Mouse (Mus musculus) C2C12 (cell line): ENCODE measurements around the gene Eif4e1b. TPM values are rescaled to one million over a fixed set of nuclear protein-coding genes. Genes with fewer than 3 reads are reported as not detected.

Source experiments
- H3K27me3 ChIP-seq: one replicate; pipeline ENCODE4 v1.6.1; 2011; ENCODE audit not compliant: control insufficient read depth, insufficient read depth, insufficient read length
- H3K36me3 ChIP-seq: one replicate; pipeline ENCODE4 v1.6.1; 2011; ENCODE audit not compliant: control insufficient read depth, insufficient read depth
- H3K4me3 ChIP-seq: one replicate; pipeline ENCODE4 v1.5.1; 2011; ENCODE audit warnings: mild to moderate bottlenecking, control low read depth; ENCODE audit not compliant: poor library complexity, insufficient read depth, severe bottlenecking
- H3K79me2 ChIP-seq: one replicate; pipeline ENCODE4 v1.6.1; 2011; ENCODE audit not compliant: control insufficient read depth, insufficient read depth
- H3K79me3 ChIP-seq: one replicate; pipeline ENCODE4 v1.6.1; 2011; ENCODE audit warnings: low read depth, control low read depth
- H3ac ChIP-seq: one replicate; pipeline ENCODE3; 2011; ENCODE audit warnings: low read depth; ENCODE audit not compliant: control insufficient read depth, insufficient read length
- CEBPB ChIP-seq: IDR thresholded peaks from one replicate; pipeline ENCODE4 v1.6.1; 2011; ENCODE audit warnings: low read depth, mild to moderate bottlenecking, control low read depth, moderate library complexity
- CTCF ChIP-seq: IDR thresholded peaks from one replicate; pipeline ENCODE4 v1.5.1; 2011; ENCODE audit not compliant: control insufficient read depth, insufficient read depth, insufficient read length
- FOSL1 ChIP-seq: IDR thresholded peaks from one replicate; pipeline ENCODE4 v1.8.0; 2011; ENCODE audit warnings: mild to moderate bottlenecking, low read length; ENCODE audit not compliant: poor library complexity, insufficient read depth, severe bottlenecking
- MAX ChIP-seq: IDR thresholded peaks from one replicate; pipeline ENCODE4 v1.6.1; 2011; ENCODE audit warnings: mild to moderate bottlenecking, control low read depth
- MYOD1 ChIP-seq: IDR thresholded peaks from one replicate; pipeline ENCODE4 v1.6.1; 2011; ENCODE audit warnings: low read depth; ENCODE audit not compliant: control insufficient read depth, insufficient read length
- MYOG ChIP-seq: IDR thresholded peaks from one replicate; pipeline ENCODE4 v1.6.1; 2011; ENCODE audit not compliant: control insufficient read depth, insufficient read length; ENCODE audit errors: extremely low read depth
- USF1 ChIP-seq: IDR thresholded peaks from one replicate; pipeline ENCODE4 v1.6.1; 2011; ENCODE audit warnings: low read depth, mild to moderate bottlenecking, control low read depth, moderate library complexity
- polyA plus RNA-seq: library from polyadenylated mRNA; unstranded; fragments of >200 nt; fragmentation: generic; extraction: Trizol; gene quantifications from one replicate; pipeline ENCODE4 v1.2.1, GENCODE M21; 2012; ENCODE audit warnings: missing spikeins

Gene Eif4e1b
- polyA plus RNA-seq, 1 experiment = not detected

DNA sequence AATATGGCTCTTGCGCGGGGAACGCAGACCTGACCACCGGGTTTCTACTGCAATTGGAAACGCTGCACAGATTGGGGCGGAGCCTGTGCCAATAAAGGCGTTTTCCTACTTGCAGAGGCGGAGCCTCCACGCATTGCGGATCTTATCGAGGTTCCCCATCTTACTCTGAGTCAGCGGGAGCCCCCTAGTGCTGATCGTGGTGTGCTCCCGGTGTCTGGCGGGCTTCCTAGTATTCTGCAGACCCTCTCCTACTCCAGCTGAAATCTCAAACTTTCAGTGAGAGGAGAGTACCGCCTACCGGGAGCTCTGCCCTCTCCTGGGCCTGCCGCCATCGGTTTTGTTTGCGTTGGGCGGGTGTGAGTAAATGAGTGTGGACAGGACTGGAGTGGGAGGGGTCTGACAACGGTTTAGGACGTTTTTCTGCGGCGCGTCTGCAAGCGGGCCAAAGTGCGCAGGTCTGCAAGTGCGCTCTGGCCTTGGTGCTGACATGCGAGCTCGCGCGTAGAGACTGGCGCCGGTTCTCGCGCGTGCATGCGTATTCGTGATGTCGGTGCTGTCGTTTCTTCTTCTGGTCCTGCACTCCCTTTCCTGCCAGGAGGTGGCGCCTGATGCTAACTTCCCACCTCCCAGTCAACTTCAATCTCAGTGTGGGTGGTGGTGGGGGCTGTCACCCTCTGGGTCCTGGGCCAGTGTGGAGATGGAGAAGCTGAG, 25.6 kb upstream of the Eif4e1b start:
- TF ChIP-seq MYOG = no peak
- TF ChIP-seq MAX = peak; percentile 33
- peak; percentile 71 for TF ChIP-seq CTCF
- TF ChIP-seq FOSL1 = no peak
- Histone ChIP-seq H3ac (no peak overlapping the region), H3K27me3 (peaks cover 40% of the 10 kb centered on the region), H3K36me3 (no peaks in the 10 kb centered on the region), H3K79me2 (no peaks in the 10 kb centered on the region), H3K4me3 (no peak overlapping the region), H3K79me3 (no peaks in the 10 kb centered on the region)

- Histone ChIP-seq H3ac (no peak overlapping the region), H3K4me3 (no peak overlapping the region), H3K27me3 (peaks cover 48% of the 10 kb centered on the region), H3K79me2 (no peaks in the 10 kb centered on the region), H3K36me3 (no peaks in the 10 kb centered on the region), H3K79me3 (no peaks in the 10 kb centered on the region)
- TF ChIP-seq USF1 (no peak), FOSL1 (no peak), CTCF (no peak), MYOG (no peak), MYOD1 (no peak), CEBPB (no peak), MAX (no peak)
These were observed 24.9 kb upstream of the Eif4e1b start for GRCm38 (mm10) chr13:54758756-54759470.

DNA sequence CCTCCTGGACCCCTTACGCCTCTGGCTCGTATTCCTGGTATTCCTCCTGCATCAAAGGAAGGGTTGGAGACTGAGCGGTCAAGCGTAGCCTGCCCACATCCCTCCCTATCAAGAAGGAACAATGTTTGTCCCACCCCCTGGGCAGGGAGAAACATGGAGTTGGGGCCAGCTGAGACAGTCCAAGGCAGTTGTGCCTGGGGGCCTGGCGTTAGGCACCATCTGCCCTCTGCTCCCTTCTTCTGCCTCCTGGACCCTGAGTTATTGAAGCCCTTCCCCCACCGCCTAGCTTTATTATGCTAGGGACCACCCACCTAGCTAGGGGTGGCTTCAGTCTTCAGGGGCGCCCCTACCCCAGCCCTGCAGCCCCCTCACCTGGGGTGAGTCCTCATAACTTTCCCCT, 24.3 kb upstream of the Eif4e1b start:
- Histone ChIP-seq H3K27me3 (peaks cover 53% of the 10 kb centered on the region), H3K36me3 (no peaks in the 10 kb centered on the region), H3ac (no peak overlapping the region), H3K4me3 (no peak overlapping the region), H3K79me3 (no peaks in the 10 kb centered on the region), H3K79me2 (no peaks in the 10 kb centered on the region)
- TF ChIP-seq USF1 = no peak
- no peak for TF ChIP-seq CTCF
- TF ChIP-seq MAX = no peak
- TF ChIP-seq MYOG = no peak
- TF ChIP-seq CEBPB = no peak
- no peak for TF ChIP-seq MYOD1

GRCm38 (mm10) chr13:54760164-54760795, 23.5 kb upstream of the Eif4e1b start:
- TF ChIP-seq FOSL1 = no peak
- TF ChIP-seq MYOG = no peak
- TF ChIP-seq MAX = no peak
- no peak for TF ChIP-seq CEBPB
- no peak for TF ChIP-seq CTCF
- TF ChIP-seq USF1 = no peak
- TF ChIP-seq MYOD1 = no peak
- Histone ChIP-seq H3K79me2 (no peaks in the 10 kb centered on the region), H3K36me3 (no peaks in the 10 kb centered on the region), H3K27me3 (peaks cover 60% of the 10 kb centered on the region), H3K4me3 (no peak overlapping the region), H3ac (no peak overlapping the region), H3K79me3 (no peaks in the 10 kb centered on the region)

DNA sequence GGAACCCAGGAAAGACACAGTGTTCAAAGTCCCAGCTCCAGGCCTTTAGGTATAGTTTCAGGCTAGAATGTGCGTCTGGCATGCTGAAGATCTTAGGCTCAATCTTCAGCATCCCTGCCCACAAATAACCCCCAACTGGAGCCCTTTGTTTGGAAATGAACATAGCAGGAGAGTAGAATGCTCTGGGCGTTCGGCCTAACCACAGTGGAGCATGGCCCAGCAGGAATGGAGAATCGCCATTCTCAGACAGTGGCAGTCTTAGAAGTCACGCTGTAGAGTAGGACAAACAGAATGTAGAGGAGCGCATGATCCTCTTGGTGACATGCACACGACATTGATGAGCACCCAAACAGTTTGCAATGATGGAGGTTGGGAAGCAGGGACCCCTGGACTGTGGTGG, 22.9 kb upstream of the Eif4e1b start:
- H3K36me3 ChIP-seq = no peaks in the 10 kb centered on the region
- H3ac ChIP-seq = no peak overlapping the region
- no peaks in the 10 kb centered on the region for H3K79me2 ChIP-seq
- H3K79me3 ChIP-seq = no peaks in the 10 kb centered on the region
- H3K27me3 ChIP-seq = peaks cover 66% of the 10 kb centered on the region
- no peak overlapping the region for H3K4me3 ChIP-seq
- TF ChIP-seq CTCF (no peak), FOSL1 (no peak)
